Mouse (Mus musculus): Measurements from ENCODE around the gene Atp8b5.

GRCm38 (mm10) chr4:43285476-43285875 lies 18.5 kb downstream of the Atp8b5 start:
- no peak for TF ChIP-seq CTCF (IDR thresholded peaks at IDR 0.05)
- no peak for TF ChIP-seq EP300 (IDR thresholded peaks at IDR 0.05)
